Mouse (Mus musculus): Measurements from ENCODE around the gene Rgsl1. TPM values are rescaled to one million over a fixed set of nuclear protein-coding genes. Genes with fewer than 3 reads are reported as not detected.
A peak's percentile ranks its signal among the peaks of the same experiment; 100 is the strongest.
"Not testable (repeated sequence)": the region's sequence is repeated elsewhere in the genome, so short reads cannot be mapped to it uniquely, and the experiment has no call there.

Rgsl1 gene
- polyA plus RNA-seq (2014; fragmentation: Nextera tagmentation; extraction: Ambion mirVana), result not detected in 2 replicates

DNA sequence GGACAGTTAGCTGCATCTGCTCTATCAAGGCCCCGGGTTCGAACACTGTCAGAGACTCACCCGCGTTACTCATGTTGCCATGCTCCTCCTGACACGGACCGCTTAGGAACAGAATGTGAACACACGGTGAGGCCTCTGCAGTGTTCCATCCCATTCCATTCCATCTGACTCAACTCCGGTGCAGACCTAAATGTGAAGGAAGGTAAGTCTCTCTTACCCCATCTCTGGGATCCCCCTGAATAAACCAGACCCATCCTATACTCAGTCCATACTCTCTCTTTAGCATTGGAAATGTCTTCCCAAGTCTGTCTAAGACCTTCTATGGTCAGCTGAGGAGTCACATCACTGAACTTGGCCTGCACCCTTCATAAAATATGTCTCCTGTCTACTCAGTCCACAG, at the start of gene Rgsl1:
Gene Rgsl1 (minus strand): TSS at position 101 of the 400 bp plus-strand sequence.
- no peaks in the 10 kb centered on the region for H3K27me3 ChIP-seq (ENCODE audit: control insufficient read depth, insufficient read depth, low read length)
- WGBS, result 98% methylated on average over 8 of the region's 8 CpGs
- no peak within 1 kb of the TSS for H3K4me3 ChIP-seq (ENCODE audit: low read length)
- no peak for ATAC-seq (ENCODE audit: low FRiP score, low TSS enrichment)
- no peak within 1 kb of the TSS for H3K4me2 ChIP-seq (replicated peaks; ENCODE audit: low read depth, low read length)
- no peaks in the 10 kb centered on the region for H3K4me1 ChIP-seq (ENCODE audit: control insufficient read depth, insufficient read depth, low read length)
- H3K9ac ChIP-seq (ENCODE audit: low read depth, low read length), result no peak within 1 kb of the TSS
- H3K9me3 ChIP-seq (ENCODE audit: control insufficient read depth, low read length), result no peaks in the 10 kb centered on the region
- H3K36me3 ChIP-seq (ENCODE audit: control insufficient read depth, insufficient read depth, low read length), result no peaks in the 10 kb centered on the region
- H3K27ac ChIP-seq (ENCODE audit: low read depth, low read length), result no peak within 1 kb of the TSS

DNA sequence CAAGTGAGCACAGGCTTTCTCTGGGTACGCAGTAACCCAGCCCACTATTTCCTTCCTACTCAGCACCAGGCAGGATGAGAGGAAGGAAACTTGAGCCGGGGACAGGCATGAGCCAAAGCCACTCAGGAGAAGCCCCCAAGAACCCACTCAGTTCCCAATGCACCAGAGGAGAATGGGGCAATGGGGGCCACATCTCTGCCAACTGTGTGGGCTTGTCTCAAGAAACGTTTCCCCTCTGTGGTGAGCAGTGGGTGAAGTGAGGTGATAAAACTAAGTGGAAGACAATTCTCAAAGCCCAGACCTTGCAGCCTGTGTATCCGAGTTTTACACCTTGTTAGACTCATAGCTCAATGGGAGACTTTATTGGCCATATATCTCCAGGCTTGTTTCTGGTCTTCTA, 47.5 kb upstream of the Rgsl1 start, which contains the start of gene Teddm1a:
Gene Teddm1a (plus strand): TSS at position 301 of the 400 bp plus-strand sequence.
- Histone ChIP-seq H3K9ac (ENCODE audit: low read depth, low read length) (no peak within 1 kb of the TSS), H3K4me1 (ENCODE audit: control insufficient read depth, insufficient read depth, low read length) (0 out of 2 replicates have a peak, but pooled peaks cover 4% of the 10 kb centered on the region), H3K4me2 (replicated peaks; ENCODE audit: low read depth, low read length) (no peak within 1 kb of the TSS), H3K27me3 (ENCODE audit: control insufficient read depth, insufficient read depth, low read length) (no peaks in the 10 kb centered on the region), H3K9me3 (ENCODE audit: control insufficient read depth, low read length) (no peaks in the 10 kb centered on the region), H3K36me3 (ENCODE audit: control insufficient read depth, insufficient read depth, low read length) (no peaks in the 10 kb centered on the region), H3K4me3 (ENCODE audit: low read length) (no peak within 1 kb of the TSS), H3K27ac (ENCODE audit: low read depth, low read length) (no peak within 1 kb of the TSS)
- no peak for ATAC-seq (ENCODE audit: low FRiP score, low TSS enrichment)
- 35% methylated on average over 4 of the region's 4 CpGs for WGBS

DNA sequence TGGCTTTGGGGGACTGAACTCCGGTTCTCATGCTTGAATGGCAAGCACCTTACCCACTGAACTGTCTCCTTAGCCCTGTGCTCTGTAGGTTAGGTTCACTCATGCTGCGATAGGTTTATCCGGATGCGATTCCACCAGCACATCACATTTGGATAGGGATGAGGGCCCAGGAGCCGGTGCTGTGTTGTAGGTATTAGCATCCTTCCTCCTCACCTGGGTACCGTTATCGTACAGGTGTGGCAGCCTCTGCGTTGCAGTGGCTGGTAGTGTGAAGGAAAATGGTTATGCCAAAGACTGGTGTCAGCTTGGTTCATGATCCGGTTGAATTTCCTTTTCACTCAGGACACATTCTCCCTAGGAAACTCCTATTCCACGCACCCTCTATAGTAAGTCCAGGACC, 46.2 kb upstream of the Rgsl1 start:
- Histone ChIP-seq H3K4me2 (replicated peaks; ENCODE audit: low read depth, low read length) (no peak overlapping the region), H3K4me1 (ENCODE audit: control insufficient read depth, insufficient read depth, low read length) (0 out of 2 replicates have a peak, but pooled peaks cover 4% of the 10 kb centered on the region), H3K27me3 (ENCODE audit: control insufficient read depth, insufficient read depth, low read length) (no peaks in the 10 kb centered on the region), H3K9me3 (ENCODE audit: control insufficient read depth, low read length) (no peaks in the 10 kb centered on the region), H3K9ac (ENCODE audit: low read depth, low read length) (no peak overlapping the region), H3K27ac (ENCODE audit: low read depth, low read length) (no peak overlapping the region), H3K4me3 (ENCODE audit: low read length) (no peak overlapping the region), H3K36me3 (ENCODE audit: control insufficient read depth, insufficient read depth, low read length) (no peaks in the 10 kb centered on the region)
- 93% methylated on average over 10 of the region's 10 CpGs for WGBS
- ATAC-seq (ENCODE audit: low FRiP score, low TSS enrichment), result no peak

DNA sequence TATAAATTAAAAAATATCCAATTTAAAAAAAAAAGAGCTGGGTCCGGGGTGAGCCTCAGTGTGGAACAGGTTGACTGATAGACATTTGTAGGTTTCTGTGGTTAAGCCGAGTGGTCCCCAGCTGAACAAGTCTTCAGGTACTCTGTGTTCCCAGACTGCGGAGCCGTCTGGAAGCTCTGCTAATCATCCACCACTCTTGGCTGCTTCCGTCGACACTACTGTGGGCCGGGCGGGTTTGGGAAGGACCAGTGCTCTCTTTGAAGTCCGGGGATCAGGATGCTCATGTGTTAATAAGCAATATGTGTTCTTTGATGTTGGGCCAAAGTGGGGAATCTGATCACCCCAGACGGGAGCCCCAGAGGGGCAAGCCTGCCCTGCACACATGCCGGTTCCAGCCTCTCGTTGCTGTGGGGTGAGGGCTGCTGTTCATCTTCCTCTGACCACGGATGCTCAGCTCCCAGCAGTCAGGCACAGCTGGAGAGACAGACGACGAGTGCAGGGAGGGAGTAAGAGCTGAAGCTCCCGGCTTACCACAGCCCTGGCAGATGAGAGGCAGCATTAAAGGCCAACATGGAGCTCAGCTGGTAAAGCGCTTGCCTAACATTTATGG, 42.2 kb upstream of the Rgsl1 start:
- peak; percentile 85 for ATAC-seq (ENCODE audit: low FRiP score, low TSS enrichment)
- 17% methylated on average over 17 of the region's 17 CpGs for WGBS
- H3K9ac ChIP-seq (ENCODE audit: low read depth, low read length), result no peak overlapping the region

DNA sequence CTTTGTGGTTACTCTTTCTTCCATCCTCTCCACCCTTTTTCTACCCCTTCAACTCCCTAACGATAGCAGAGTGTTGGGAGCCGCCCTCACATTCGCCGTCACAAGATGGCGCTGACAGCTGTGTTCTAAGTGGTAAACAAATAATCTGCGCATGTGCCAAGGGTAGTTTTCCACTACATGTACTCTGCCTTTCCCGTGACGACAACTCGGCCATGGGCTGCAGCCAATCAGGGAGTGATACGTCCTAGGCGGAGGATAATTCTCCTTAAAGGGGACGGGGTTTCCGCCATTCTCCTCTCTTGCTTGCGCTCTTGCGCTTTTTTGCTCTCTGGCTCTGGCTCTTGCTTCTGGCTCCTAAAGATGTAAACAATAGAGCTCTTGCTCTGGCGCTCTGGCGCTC, 36.4 kb upstream of the Rgsl1 start:
- ATAC-seq (ENCODE audit: low FRiP score, low TSS enrichment); H3K4me3 ChIP-seq (ENCODE audit: low read length): not testable (repeated sequence)
- 94% methylated on average over 17 of the region's 17 CpGs for WGBS

More for the DNA sequence above, 42.2 kb upstream of the Rgsl1 start:
- Histone ChIP-seq H3K36me3 (ENCODE audit: control insufficient read depth, insufficient read depth, low read length) (no peaks in the 10 kb centered on the region), H3K4me2 (replicated peaks; ENCODE audit: low read depth, low read length) (no peak overlapping the region), H3K27ac (ENCODE audit: low read depth, low read length) (no peak overlapping the region), H3K9me3 (ENCODE audit: control insufficient read depth, low read length) (no peaks in the 10 kb centered on the region), H3K4me3 (ENCODE audit: low read length) (no peak overlapping the region), H3K27me3 (ENCODE audit: control insufficient read depth, insufficient read depth, low read length) (no peaks in the 10 kb centered on the region), H3K4me1 (ENCODE audit: control insufficient read depth, insufficient read depth, low read length) (0 out of 2 replicates have a peak, but pooled peaks cover 4% of the 10 kb centered on the region)

DNA sequence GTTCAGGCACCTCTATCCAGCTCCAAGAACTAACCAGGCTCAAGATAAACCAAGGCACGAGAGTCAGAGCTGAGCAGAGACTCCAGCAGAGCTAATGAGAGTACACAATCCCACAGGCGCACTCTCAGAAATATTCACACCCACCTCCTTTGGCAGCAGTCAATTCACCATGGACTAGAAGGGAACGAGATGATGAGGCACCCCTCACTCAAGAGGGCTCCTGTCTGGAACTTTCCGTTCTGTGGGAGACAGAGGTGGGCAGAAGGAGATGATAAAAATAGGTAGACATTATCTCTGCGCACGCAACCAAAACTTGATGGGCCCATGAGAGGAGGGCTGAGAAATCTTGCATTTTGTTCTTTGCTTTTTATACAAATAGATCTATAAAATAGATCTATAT, 30.1 kb upstream of the Rgsl1 start, which contains the start of gene Teddm1b:
Gene Teddm1b (plus strand): TSS at position 301 of the 400 bp plus-strand sequence.
- 89% methylated on average over 6 of the region's 6 CpGs for WGBS

More for the DNA sequence above, 36.4 kb upstream of the Rgsl1 start:
- H3K27me3 ChIP-seq (ENCODE audit: control insufficient read depth, insufficient read depth, low read length); H3K36me3 ChIP-seq (ENCODE audit: control insufficient read depth, insufficient read depth, low read length); H3K27ac ChIP-seq (ENCODE audit: low read depth, low read length); H3K4me1 ChIP-seq (ENCODE audit: control insufficient read depth, insufficient read depth, low read length); H3K4me2 ChIP-seq (replicated peaks; ENCODE audit: low read depth, low read length); H3K9ac ChIP-seq (ENCODE audit: low read depth, low read length); H3K9me3 ChIP-seq (ENCODE audit: control insufficient read depth, low read length): not testable (repeated sequence)

DNA sequence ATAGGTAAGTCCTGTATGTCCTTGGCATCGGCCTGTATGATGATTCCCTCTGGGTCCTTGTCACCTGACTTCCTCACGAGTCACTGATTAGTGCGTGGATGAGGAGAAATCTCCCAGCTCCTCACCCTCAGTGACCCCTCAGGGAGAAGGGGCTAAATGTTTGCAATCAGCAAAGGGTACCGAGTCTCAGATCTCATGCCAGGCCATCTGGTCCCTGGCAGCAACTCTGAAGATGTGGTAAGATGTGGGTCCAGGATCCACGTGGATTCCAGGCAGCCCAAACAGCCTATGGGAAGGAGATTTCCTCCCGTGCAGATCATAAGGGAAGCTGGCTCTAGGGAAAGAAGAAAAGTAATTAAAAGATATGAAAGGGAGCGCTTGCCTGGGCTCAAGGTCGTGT, 12.0 kb upstream of the Rgsl1 start:
- ATAC-seq (ENCODE audit: low FRiP score, low TSS enrichment), result no peak
- H3K36me3 ChIP-seq (ENCODE audit: control insufficient read depth, insufficient read depth, low read length), result no peaks in the 10 kb centered on the region
- H3K27ac ChIP-seq (ENCODE audit: low read depth, low read length), result no peak overlapping the region
- H3K4me1 ChIP-seq (ENCODE audit: control insufficient read depth, insufficient read depth, low read length), result no peaks in the 10 kb centered on the region
- H3K4me2 ChIP-seq (replicated peaks; ENCODE audit: low read depth, low read length), result no peak overlapping the region
- H3K9me3 ChIP-seq (ENCODE audit: control insufficient read depth, low read length), result no peaks in the 10 kb centered on the region
- H3K27me3 ChIP-seq (ENCODE audit: control insufficient read depth, insufficient read depth, low read length), result no peaks in the 10 kb centered on the region
- 81% methylated on average over 8 of the region's 8 CpGs for WGBS
- no peak overlapping the region for H3K9ac ChIP-seq (ENCODE audit: low read depth, low read length)
- H3K4me3 ChIP-seq (ENCODE audit: low read length), result no peak overlapping the region

More for the DNA sequence above, 30.1 kb upstream of the Rgsl1 start, which contains the start of gene Teddm1b:
- ATAC-seq (ENCODE audit: low FRiP score, low TSS enrichment), result no peak
- Histone ChIP-seq H3K9me3 (ENCODE audit: control insufficient read depth, low read length) (no peaks in the 10 kb centered on the region), H3K4me1 (ENCODE audit: control insufficient read depth, insufficient read depth, low read length) (no peaks in the 10 kb centered on the region), H3K4me2 (replicated peaks; ENCODE audit: low read depth, low read length) (no peak within 1 kb of the TSS), H3K4me3 (ENCODE audit: low read length) (no peak within 1 kb of the TSS), H3K9ac (ENCODE audit: low read depth, low read length) (no peak within 1 kb of the TSS), H3K27me3 (ENCODE audit: control insufficient read depth, insufficient read depth, low read length) (no peaks in the 10 kb centered on the region), H3K27ac (ENCODE audit: low read depth, low read length) (no peak within 1 kb of the TSS), H3K36me3 (ENCODE audit: control insufficient read depth, insufficient read depth, low read length) (no peaks in the 10 kb centered on the region)

DNA sequence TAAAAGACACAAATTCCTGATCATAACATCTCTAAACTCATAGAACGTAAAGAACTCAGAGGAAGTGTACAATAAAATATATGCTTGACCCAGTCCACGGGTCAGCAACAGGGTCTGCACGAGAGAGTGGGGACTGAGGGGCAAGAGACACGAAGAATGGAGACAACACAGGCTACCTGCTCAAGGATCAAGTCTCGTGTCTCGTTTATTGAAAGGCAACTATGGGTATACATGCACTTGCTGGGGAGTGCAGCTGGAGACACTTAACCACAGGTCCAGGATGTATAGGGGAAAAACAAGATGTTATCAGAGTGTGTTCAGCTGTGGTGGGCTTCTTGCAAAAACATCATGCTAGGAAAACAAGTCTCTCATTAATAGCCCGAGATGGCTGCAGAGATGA, 8.8 kb upstream of the Rgsl1 start:
- not testable (repeated sequence) for H3K4me2 ChIP-seq (replicated peaks; ENCODE audit: low read depth, low read length); ATAC-seq (ENCODE audit: low FRiP score, low TSS enrichment); H3K4me3 ChIP-seq (ENCODE audit: low read length); H3K4me1 ChIP-seq (ENCODE audit: control insufficient read depth, insufficient read depth, low read length); H3K27ac ChIP-seq (ENCODE audit: low read depth, low read length); H3K36me3 ChIP-seq (ENCODE audit: control insufficient read depth, insufficient read depth, low read length); H3K9ac ChIP-seq (ENCODE audit: low read depth, low read length); H3K9me3 ChIP-seq (ENCODE audit: control insufficient read depth, low read length); H3K27me3 ChIP-seq (ENCODE audit: control insufficient read depth, insufficient read depth, low read length)
- 70% methylated on average over 7 of the region's 7 CpGs for WGBS

DNA sequence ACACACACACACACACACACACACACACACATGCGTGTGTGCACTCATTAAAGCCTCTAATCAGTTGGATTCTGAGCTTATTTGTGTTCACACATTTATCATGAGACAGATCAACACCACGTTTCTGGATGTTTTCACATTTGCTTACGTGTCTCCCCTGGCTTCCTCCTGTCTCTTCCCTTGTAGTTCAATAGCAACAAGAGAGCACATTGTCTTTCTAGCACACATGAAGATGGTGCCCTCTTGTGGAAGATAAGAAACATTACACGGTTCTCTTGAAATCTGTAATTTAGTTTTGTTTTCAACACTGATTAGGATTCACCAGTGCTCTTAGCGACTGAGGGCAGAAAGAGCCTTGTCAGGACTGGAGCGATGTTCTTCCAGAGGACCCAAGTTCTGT, 2.9 kb upstream of the Rgsl1 start:
- Histone ChIP-seq H3K4me1 (ENCODE audit: control insufficient read depth, insufficient read depth, low read length) (no peaks in the 10 kb centered on the region), H3K4me3 (ENCODE audit: low read length) (no peak overlapping the region), H3K4me2 (replicated peaks; ENCODE audit: low read depth, low read length) (no peak overlapping the region), H3K9me3 (ENCODE audit: control insufficient read depth, low read length) (no peaks in the 10 kb centered on the region), H3K27ac (ENCODE audit: low read depth, low read length) (no peak overlapping the region), H3K36me3 (ENCODE audit: control insufficient read depth, insufficient read depth, low read length) (no peaks in the 10 kb centered on the region), H3K27me3 (ENCODE audit: control insufficient read depth, insufficient read depth, low read length) (no peaks in the 10 kb centered on the region), H3K9ac (ENCODE audit: low read depth, low read length) (no peak overlapping the region)
- 32% methylated on average over 6 of the region's 6 CpGs for WGBS
- no peak for ATAC-seq (ENCODE audit: low FRiP score, low TSS enrichment)
